Mouse (Mus musculus) forebrain, embryonic 14.5 days (tissue): ENCODE measurements around the gene Olfr455. TPM values are rescaled to one million over a fixed set of nuclear protein-coding genes. Genes with fewer than 3 reads are reported as not detected.

Experiments used
- ATAC-seq: fragments of 200-750 bp; cut with Nextera tagmentation; 2 replicates; pipeline ENCODE4 v1.8.0; 2017; ENCODE audit warnings: mild to moderate bottlenecking, moderate library complexity
- DNase-seq: peaks from one replicate; pipeline ENCODE4 v3.0.0-alpha.2; 2015; ENCODE audit warnings: low spot score
- H3K27ac ChIP-seq: fragments of 300-500 bp; sonication (generic); 2 replicates; pipeline ENCODE4 v1.5.1; 2014; ENCODE audit warnings: low read depth, mild to moderate bottlenecking, control low read depth, low read length, moderate library complexity
- H3K27me3 ChIP-seq: fragments of 300-500 bp; sonication (generic); replicated peaks from 2 replicates; pipeline ENCODE4 v1.6.1; 2014; ENCODE audit warnings: low read length, control low read depth, mixed read lengths; ENCODE audit not compliant: control insufficient read depth, insufficient read depth
- H3K36me3 ChIP-seq: fragments of 300-500 bp; sonication (generic); 2 replicates; pipeline ENCODE4 v1.6.1; 2014; ENCODE audit warnings: low read length, control low read depth; ENCODE audit not compliant: control insufficient read depth, insufficient read depth
- H3K4me1 ChIP-seq: fragments of 300-500 bp; sonication (generic); 2 replicates; pipeline ENCODE4 v1.6.1; 2014; ENCODE audit warnings: antibody characterized with exemption, low read length, control low read depth; ENCODE audit not compliant: control insufficient read depth, insufficient read depth
- H3K4me2 ChIP-seq: fragments of 300-500 bp; sonication (generic); 2 replicates; pipeline ENCODE4 v1.6.1; 2014; ENCODE audit warnings: mild to moderate bottlenecking, control low read depth, low read length
- H3K4me3 ChIP-seq: fragments of 300-500 bp; sonication (generic); 2 replicates; pipeline ENCODE4 v1.5.1; 2014; ENCODE audit warnings: low read depth, low read length, control low read depth
- H3K9ac ChIP-seq: fragments of 300-500 bp; sonication (generic); 2 replicates; pipeline ENCODE4 v1.6.1; 2014; ENCODE audit warnings: mild to moderate bottlenecking, low read length, control low read depth, moderate library complexity
- H3K9me3 ChIP-seq: fragments of 300-500 bp; sonication (generic); replicated peaks from 2 replicates; pipeline ENCODE4 v1.6.1; 2016; ENCODE audit warnings: low read length, control low read depth, mixed read lengths; ENCODE audit not compliant: control insufficient read depth
- WGBS: fragments of 180-500 bp; shearing (Covaris S2); extraction: QIAGEN DNeasy Blood & Tissue Kit; methylation state at CpG from one replicate; pipeline ENCODE4 v1.1.7; 2014; 5-methylcytosine and 5-hydroxymethylcytosine counted together
- polyA plus RNA-seq: library from polyadenylated mRNA; unstranded; fragments of >200 nt; fragmentation: Nextera tagmentation; extraction: Ambion mirVana; gene quantifications from 2 replicates; pipeline ENCODE4 v1.2.1, GENCODE M21; 2014

The Olfr455 gene
- polyA plus RNA-seq, 1 experiment from 2014 or later: not detected

GRCm38 (mm10) chr6:42562280-42562679 lies 14.9 kb upstream of the Olfr455 start:
- Histone ChIP-seq H3K4me3 (no peak overlapping the region), H3K36me3 (no peaks in the 10 kb centered on the region), H3K9ac (no peak overlapping the region), H3K4me1 (no peaks in the 10 kb centered on the region), H3K27me3 (no peaks in the 10 kb centered on the region), H3K9me3 (no peaks in the 10 kb centered on the region), H3K4me2 (no peak overlapping the region), H3K27ac (no peak overlapping the region)
- ATAC-seq (no peak), DNase-seq (no peak)
- 77% methylated on average over 2 of the region's 2 CpGs for WGBS

- H3K27me3 ChIP-seq: no peaks in the 10 kb centered on the region
- no peak overlapping the region for H3K9ac ChIP-seq
- ATAC-seq (no peak), DNase-seq (no peak)
- no peak overlapping the region for H3K27ac ChIP-seq
- 84% methylated on average over 5 of the region's 5 CpGs for WGBS
- no peaks in the 10 kb centered on the region for H3K36me3 ChIP-seq
- no peak overlapping the region for H3K4me3 ChIP-seq
- no peak overlapping the region for H3K4me2 ChIP-seq
- H3K4me1 ChIP-seq: no peaks in the 10 kb centered on the region
- no peaks in the 10 kb centered on the region for H3K9me3 ChIP-seq
These were observed 13.5 kb upstream of the Olfr455 start for GRCm38 (mm10) chr6:42560885-42561284.

- no peak for DNase-seq
- Histone ChIP-seq H3K9me3 (no peaks in the 10 kb centered on the region), H3K27me3 (no peaks in the 10 kb centered on the region), H3K4me2 (no peak overlapping the region), H3K36me3 (no peaks in the 10 kb centered on the region), H3K4me1 (no peaks in the 10 kb centered on the region), H3K4me3 (no peak overlapping the region), H3K9ac (no peak overlapping the region), H3K27ac (no peak overlapping the region)
- no peak for ATAC-seq
- WGBS: 96% methylated on average over 14 of the region's 14 CpGs
These were observed 11.3 kb upstream of the Olfr455 start for GRCm38 (mm10) chr6:42558641-42559040.

GRCm38 (mm10) chr6:42546180-42546579 lies 1.2 kb downstream of the Olfr455 start:
- no peak for DNase-seq

GRCm38 (mm10) chr6:42545451-42545885 lies 1.9 kb downstream of the Olfr455 start:
- no peak overlapping the region for H3K27ac ChIP-seq
- H3K4me3 ChIP-seq: no peak overlapping the region
- H3K4me2 ChIP-seq: no peak overlapping the region
- H3K9ac ChIP-seq: no peak overlapping the region
- H3K27me3 ChIP-seq: no peaks in the 10 kb centered on the region
- no peaks in the 10 kb centered on the region for H3K36me3 ChIP-seq
- H3K9me3 ChIP-seq: no peaks in the 10 kb centered on the region
- peak; percentile 54; the same call in 1 of the 2 replicates for ATAC-seq
- H3K4me1 ChIP-seq: no peaks in the 10 kb centered on the region
- DNase-seq: peak; percentile 50
- WGBS: 51% methylated on average over 2 of the region's 2 CpGs

More at GRCm38 (mm10) chr6:42546180-42546579, 1.2 kb downstream of the Olfr455 start:
- Histone ChIP-seq H3K4me2 (no peak overlapping the region), H3K27ac (no peak overlapping the region), H3K27me3 (no peaks in the 10 kb centered on the region), H3K4me1 (no peaks in the 10 kb centered on the region), H3K9me3 (no peaks in the 10 kb centered on the region), H3K9ac (no peak overlapping the region), H3K4me3 (no peak overlapping the region), H3K36me3 (no peaks in the 10 kb centered on the region)
- ATAC-seq: no peak
- 85% methylated on average over 2 of the region's 2 CpGs for WGBS

GRCm38 (mm10) chr6:42544846-42545245 lies 2.5 kb downstream of the Olfr455 start:
- no peak overlapping the region for H3K4me2 ChIP-seq
- H3K36me3 ChIP-seq: no peaks in the 10 kb centered on the region
- H3K27me3 ChIP-seq: no peaks in the 10 kb centered on the region
- 53% methylated on average over 1 of the region's 1 CpGs for WGBS
- no peak overlapping the region for H3K4me3 ChIP-seq
- no peaks in the 10 kb centered on the region for H3K4me1 ChIP-seq
- DNase-seq: no peak
- H3K9me3 ChIP-seq: no peaks in the 10 kb centered on the region
- H3K9ac ChIP-seq: no peak overlapping the region
- H3K27ac ChIP-seq: no peak overlapping the region
- no peak for ATAC-seq

- H3K4me1 ChIP-seq: no peaks in the 10 kb centered on the region
- H3K27me3 ChIP-seq: no peaks in the 10 kb centered on the region
- no peak overlapping the region for H3K4me3 ChIP-seq
- no peak overlapping the region for H3K4me2 ChIP-seq
- H3K9me3 ChIP-seq: no peaks in the 10 kb centered on the region
- no peak for ATAC-seq
- no peak overlapping the region for H3K9ac ChIP-seq
- WGBS: 78% methylated on average over 4 of the region's 4 CpGs
- no peak for DNase-seq
- no peaks in the 10 kb centered on the region for H3K36me3 ChIP-seq
- H3K27ac ChIP-seq: no peak overlapping the region
These were observed 5.1 kb downstream of the Olfr455 start for GRCm38 (mm10) chr6:42542036-42543031.

GRCm38 (mm10) chr6:42540681-42541080 lies 6.7 kb downstream of the Olfr455 start:
- Histone ChIP-seq H3K27me3 (no peaks in the 10 kb centered on the region), H3K36me3 (no peaks in the 10 kb centered on the region), H3K9me3 (no peaks in the 10 kb centered on the region), H3K4me2 (no peak overlapping the region), H3K4me1 (no peaks in the 10 kb centered on the region), H3K4me3 (no peak overlapping the region), H3K9ac (no peak overlapping the region), H3K27ac (no peak overlapping the region)
- 91% methylated on average over 1 of the region's 1 CpGs for WGBS
- DNase-seq (no peak), ATAC-seq (no peak)

GRCm38 (mm10) chr6:42539711-42540110 lies 7.7 kb downstream of the Olfr455 start:
- no peak for ATAC-seq
- Histone ChIP-seq H3K9me3 (no peaks in the 10 kb centered on the region), H3K27ac (no peak overlapping the region), H3K4me1 (no peaks in the 10 kb centered on the region), H3K9ac (no peak overlapping the region), H3K36me3 (no peaks in the 10 kb centered on the region), H3K4me2 (no peak overlapping the region), H3K27me3 (no peaks in the 10 kb centered on the region), H3K4me3 (no peak overlapping the region)
- no peak for DNase-seq
- WGBS: 100% methylated on average over 1 of the region's 1 CpGs
